Mouse (Mus musculus) bone marrow macrophage, adult 2 months (primary cell): Measurements from ENCODE around the gene Nrg4.

Source experiments
- CTCF ChIP-seq: IDR thresholded peaks from 2 replicates; pipeline ENCODE4 v1.5.1; 2012; ENCODE audit warnings: low read depth, mild to moderate bottlenecking, low read length, moderate library complexity
- POLR2A ChIP-seq: IDR thresholded peaks from 2 replicates; pipeline ENCODE4 v1.6.1; 2012; ENCODE audit warnings: mild to moderate bottlenecking, low read depth, low read length, borderline replicate concordance

GRCm38 (mm10) chr9:55199348-55199747 is 127.3 kb downstream of the Nrg4 start:
- TF ChIP-seq POLR2A, result no peak
- no peak for TF ChIP-seq CTCF
